Mouse (Mus musculus) liver, embryonic 14.5 days (tissue): ENCODE measurements around the gene Pou2f1. TPM values are rescaled to one million over a fixed set of nuclear protein-coding genes. Genes with fewer than 3 reads are reported as not detected.

ENCODE experiments used
- ATAC-seq: fragments of 200-750 bp; cut with Nextera tagmentation; 2 replicates; pipeline ENCODE4 v1.8.0; 2017; ENCODE audit warnings: moderate number of reproducible peaks, mild to moderate bottlenecking, moderate library complexity; ENCODE audit not compliant: insufficient read depth
- DNase-seq, 3 experiments: peaks; one replicate each; pipeline ENCODE4 v3.0.0-alpha.2; 2012 to 2013; ENCODE audit warnings: low read depth in 3 of 3, low spot score in 3 of 3
- H3K27ac ChIP-seq: fragments of 300-500 bp; sonication (generic); 2 replicates; pipeline ENCODE4 v1.5.1; 2014; ENCODE audit warnings: moderate library complexity, mild to moderate bottlenecking, control low read depth, inconsistent platforms
- H3K27me3 ChIP-seq: fragments of 300-500 bp; sonication (generic); 2 replicates; pipeline ENCODE4 v1.6.1; 2014; ENCODE audit warnings: mild to moderate bottlenecking, low read length, moderate library complexity; ENCODE audit not compliant: control insufficient read depth, insufficient read depth
- H3K36me3 ChIP-seq: fragments of 300-500 bp; sonication (generic); replicated peaks from 2 replicates; pipeline ENCODE4 v1.6.1; 2014; ENCODE audit warnings: low read depth; ENCODE audit not compliant: control insufficient read depth, insufficient read depth
- H3K4me1 ChIP-seq, 2 experiments: fragments of 200-500 bp in 1 of 2; fragments of 300-500 bp in 1 of 2; sonication (generic) in 1 of 2; replicated peaks; 2 replicates each; pipeline ENCODE4 v1.6.1; 2012 to 2014; ENCODE audit warnings: antibody characterized with exemption in 1 of 2, inconsistent platforms in 1 of 2, low read length in 1 of 2; ENCODE audit not compliant: control insufficient read depth in 2 of 2, insufficient read depth in 2 of 2
- H3K4me2 ChIP-seq: fragments of 300-500 bp; sonication (generic); 2 replicates; pipeline ENCODE4 v1.6.1; 2014; ENCODE audit warnings: low read depth, mild to moderate bottlenecking, control low read depth, moderate library complexity
- H3K4me3 ChIP-seq, 2 experiments: fragments of 200-500 bp in 1 of 2; fragments of 300-500 bp in 1 of 2; sonication (generic) in 1 of 2; 2 replicates each; pipeline ENCODE4 v1.5.1; 2012 to 2014; ENCODE audit warnings: low read depth in 2 of 2, low read length in 2 of 2, mild to moderate bottlenecking in 2 of 2, control low read depth in 1 of 2, inconsistent platforms in 1 of 2, moderate library complexity in 1 of 2; ENCODE audit not compliant: insufficient read depth in 1 of 2
- H3K9ac ChIP-seq: fragments of 300-500 bp; sonication (generic); replicated peaks from 2 replicates; pipeline ENCODE4 v1.6.1; 2014; ENCODE audit warnings: mild to moderate bottlenecking, control low read depth, moderate library complexity
- H3K9me3 ChIP-seq: fragments of 300-500 bp; sonication (generic); 2 replicates; pipeline ENCODE4 v1.6.1; 2016; ENCODE audit warnings: low read length, mixed read lengths; ENCODE audit not compliant: control insufficient read depth
- CTCF ChIP-seq: IDR thresholded peaks from 2 replicates; pipeline ENCODE4 v1.5.1; 2016; ENCODE audit warnings: antibody characterized with exemption, low read depth, control low read depth
- EP300 ChIP-seq: IDR thresholded peaks from 2 replicates; pipeline ENCODE4 v1.6.1; 2016; ENCODE audit warnings: antibody characterized with exemption, low read depth
- WGBS: fragments of 180-500 bp; shearing (Covaris S2); extraction: QIAGEN DNeasy Blood & Tissue Kit; methylation state at CpG from one replicate; pipeline ENCODE4 v1.1.7; 2014; ENCODE audit not compliant: insufficient replicate concordance; 5-methylcytosine and 5-hydroxymethylcytosine counted together
- polyA plus RNA-seq, 2 experiments: library from polyadenylated mRNA; depleted of rRNA in 1 of 2; stranded (reverse) in 1 of 2; unstranded in 1 of 2; fragments of >200 nt; fragmentation: Nextera tagmentation in 1 of 2; extraction: Ambion mirVana in 1 of 2; gene quantifications; 2 replicates each; pipeline versions ENCODE4 v1.2.1 to v1.2.3; 2012 to 2014

The Pou2f1 gene
- polyA plus RNA-seq, 2 experiments, result 1.9 to 3.9 TPM

DNA sequence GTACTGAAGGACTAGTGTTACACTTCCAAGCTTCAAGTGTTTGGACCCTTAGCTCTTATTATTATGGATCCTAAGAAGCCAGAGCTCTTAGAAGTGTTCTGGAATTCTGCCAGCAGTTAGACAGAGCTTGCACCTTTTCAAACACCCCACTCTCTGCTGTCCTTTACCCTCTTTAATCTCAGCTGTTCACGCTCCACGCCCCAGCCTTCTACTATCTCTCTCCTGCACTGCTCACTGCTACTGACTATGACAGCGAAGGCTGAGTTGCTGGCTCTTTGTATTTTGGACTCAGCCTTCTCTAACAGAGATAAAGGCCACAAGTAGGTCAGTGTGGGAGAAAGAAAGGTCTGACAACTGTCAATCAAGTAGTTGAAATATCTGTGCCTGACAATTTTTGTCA lies 17.3 kb downstream of the Pou2f1 start:
- peak overlapping the region; percentile 24 for H3K9ac ChIP-seq
- peak; percentile 94 for ATAC-seq
- 14% methylated on average over 3 of the region's 3 CpGs for WGBS
- H3K27me3 ChIP-seq, result no peaks in the 10 kb centered on the region
- no peaks in the 10 kb centered on the region for H3K36me3 ChIP-seq
- peak overlapping the region; percentile 53 for H3K4me2 ChIP-seq
- DNase-seq, result peak; percentile 56 to 62 (median 59)
- TF ChIP-seq CTCF (no peak), EP300 (peak; percentile 61)
- peak overlapping the region; percentile 45 for H3K27ac ChIP-seq
- H3K4me1 ChIP-seq, result peaks cover 21 to 25% of the 10 kb centered on the region in 2 experiments
- H3K4me3 ChIP-seq, result no peak overlapping the region
- no peaks in the 10 kb centered on the region for H3K9me3 ChIP-seq

DNA sequence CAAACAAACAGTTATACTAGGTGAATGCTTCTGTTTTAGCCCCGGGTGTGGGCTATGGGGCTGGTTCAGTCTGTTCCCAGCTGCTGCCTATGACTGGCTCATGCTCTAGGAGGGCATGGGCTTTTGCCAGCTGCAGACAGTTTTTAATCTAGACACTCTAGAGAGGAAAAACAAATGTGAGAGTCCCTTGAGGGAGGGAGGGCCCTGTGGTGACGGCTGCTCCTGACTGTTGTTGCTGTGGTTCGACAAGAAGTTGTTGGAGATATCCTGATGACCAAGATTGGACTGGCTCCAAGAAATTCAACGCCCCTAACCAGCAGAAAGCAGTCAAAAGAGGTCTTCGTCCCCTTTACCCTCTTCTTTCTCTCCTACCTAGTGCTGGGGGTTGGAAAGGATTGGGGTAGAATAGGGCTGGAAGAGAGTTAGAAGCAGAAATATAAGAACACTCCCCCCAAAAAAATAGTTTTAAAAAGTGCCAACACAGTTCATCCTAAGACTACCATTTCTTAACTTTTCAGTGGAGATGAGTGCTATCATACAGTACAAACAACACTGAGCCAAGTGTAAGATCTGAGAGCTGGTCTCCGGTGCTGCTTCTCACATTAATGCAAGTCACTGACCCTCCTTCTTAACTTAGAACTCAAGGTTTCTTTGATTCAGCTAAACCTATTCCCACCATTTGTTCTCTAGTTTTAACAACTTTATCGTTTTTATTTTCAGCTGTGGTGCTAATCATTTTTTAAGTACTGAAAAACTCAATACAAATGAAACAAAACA lies 25.6 kb downstream of the Pou2f1 start:
- Histone ChIP-seq H3K36me3 (no peaks in the 10 kb centered on the region), H3K27ac (no peak overlapping the region), H3K9me3 (no peaks in the 10 kb centered on the region), H3K4me3 (no peak overlapping the region), H3K9ac (no peak overlapping the region), H3K4me2 (no peak overlapping the region), H3K27me3 (no peaks in the 10 kb centered on the region), H3K4me1 (peaks cover 0 to 9% of the 10 kb centered on the region in 2 experiments; a peak in 2 of 4 replicates)
- no peak for DNase-seq
- TF ChIP-seq EP300 (no peak), CTCF (no peak)
- ATAC-seq, result peak; percentile 56; the same call in 1 of the 2 replicates
- 25% methylated on average over 7 of the region's 7 CpGs for WGBS

DNA sequence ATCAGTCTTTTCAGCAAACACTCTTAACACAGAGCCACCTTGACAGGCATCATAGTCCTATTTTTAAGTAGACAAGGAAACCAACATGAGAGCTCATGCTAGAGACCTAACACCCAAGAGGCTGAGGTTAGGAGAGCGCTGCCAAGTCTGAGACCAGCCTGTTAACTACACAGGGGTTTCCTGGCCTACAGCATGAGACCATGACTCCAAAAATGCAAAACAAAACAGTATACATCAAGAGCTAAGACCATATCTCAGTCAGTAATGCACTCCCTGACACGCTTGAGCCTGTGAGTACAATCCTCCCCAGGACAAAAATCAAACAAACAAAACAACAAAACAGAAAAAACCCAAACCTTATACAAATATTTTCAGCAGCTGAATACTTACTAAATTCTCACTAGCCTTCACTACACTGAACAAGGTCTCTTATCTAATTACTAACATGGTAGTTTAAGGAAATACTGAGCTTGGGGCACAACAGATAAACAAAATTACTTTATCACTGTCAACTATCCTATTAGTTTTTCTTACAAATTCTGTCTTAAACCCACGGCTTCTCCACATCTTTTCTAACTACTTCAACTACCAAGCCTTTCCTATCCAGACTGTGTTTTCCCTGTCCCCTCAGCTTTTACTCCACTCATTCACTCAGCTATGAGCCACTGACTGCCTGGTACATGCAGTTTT lies 33.3 kb downstream of the Pou2f1 start:
- Histone ChIP-seq H3K9ac (no peak overlapping the region), H3K4me2 (no peak overlapping the region), H3K4me1 (peaks cover 4 to 7% of the 10 kb centered on the region in 2 experiments), H3K9me3 (no peaks in the 10 kb centered on the region), H3K4me3 (no peak overlapping the region), H3K36me3 (no peaks in the 10 kb centered on the region), H3K27me3 (no peaks in the 10 kb centered on the region), H3K27ac (no peak overlapping the region)
- 39% methylated on average over 3 of the region's 3 CpGs for WGBS
- no peak for ATAC-seq
- TF ChIP-seq EP300 (no peak), CTCF (no peak)
- DNase-seq, result no peak

DNA sequence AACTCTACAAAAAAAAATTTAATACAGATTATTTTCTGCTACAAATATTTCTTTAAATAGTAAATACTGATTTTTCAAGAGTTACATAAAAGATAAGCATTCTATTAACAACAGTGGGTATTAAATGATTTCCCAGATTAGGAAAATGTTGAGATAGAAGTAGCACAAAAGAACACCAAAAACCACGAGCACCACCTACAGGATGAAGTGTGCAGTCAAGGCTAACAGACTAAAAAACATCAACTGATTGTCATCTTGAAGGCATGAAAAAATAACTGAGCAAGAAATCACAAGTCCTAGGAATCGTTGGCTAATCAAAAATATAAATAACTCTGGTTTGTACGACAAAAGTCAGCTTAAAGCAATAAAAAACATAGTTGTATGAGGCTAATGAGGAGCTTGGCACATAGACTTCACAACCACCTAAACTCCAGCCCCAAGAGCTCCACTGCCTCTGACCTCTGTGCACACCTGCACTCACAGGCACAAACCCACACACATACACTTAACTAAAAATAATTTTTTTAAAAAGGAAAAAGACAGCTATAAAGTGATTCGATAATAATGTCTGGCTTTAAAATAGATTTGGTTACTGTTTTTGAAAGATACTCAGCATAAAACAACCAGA lies 35.3 kb downstream of the Pou2f1 start:
- Histone ChIP-seq H3K4me2 (no peak overlapping the region), H3K27ac (no peak overlapping the region), H3K4me1 (peaks cover 4 to 10% of the 10 kb centered on the region in 2 experiments), H3K4me3 (no peak overlapping the region), H3K27me3 (no peaks in the 10 kb centered on the region), H3K9ac (no peak overlapping the region), H3K36me3 (no peaks in the 10 kb centered on the region), H3K9me3 (no peaks in the 10 kb centered on the region)
- TF ChIP-seq CTCF (peak; percentile 53), EP300 (no peak)
- no peak for ATAC-seq
- peak; percentile 24 to 33 (median 28) for DNase-seq
- WGBS, result 21% methylated on average over 4 of the region's 4 CpGs
